Mouse (Mus musculus) liver, embryonic 14.5 days (tissue): ENCODE results near the gene Taf7l. TPM values are rescaled to one million over a fixed set of nuclear protein-coding genes. Genes with fewer than 3 reads are reported as not detected.

Source experiments
- ATAC-seq: fragments of 200-750 bp; cut with Nextera tagmentation; 2 replicates; pipeline ENCODE4 v1.8.0; 2017; ENCODE audit warnings: moderate number of reproducible peaks, mild to moderate bottlenecking, moderate library complexity; ENCODE audit not compliant: insufficient read depth
- DNase-seq, 3 experiments: peaks; one replicate each; pipeline ENCODE4 v3.0.0-alpha.2; 2012 to 2013; ENCODE audit warnings: low read depth in 3 of 3, low spot score in 3 of 3
- H3K27ac ChIP-seq: fragments of 300-500 bp; sonication (generic); 2 replicates; pipeline ENCODE4 v1.5.1; 2014; ENCODE audit warnings: moderate library complexity, mild to moderate bottlenecking, control low read depth, inconsistent platforms
- H3K27me3 ChIP-seq: fragments of 300-500 bp; sonication (generic); 2 replicates; pipeline ENCODE4 v1.6.1; 2014; ENCODE audit warnings: mild to moderate bottlenecking, low read length, moderate library complexity; ENCODE audit not compliant: control insufficient read depth, insufficient read depth
- H3K36me3 ChIP-seq: fragments of 300-500 bp; sonication (generic); replicated peaks from 2 replicates; pipeline ENCODE4 v1.6.1; 2014; ENCODE audit warnings: low read depth; ENCODE audit not compliant: control insufficient read depth, insufficient read depth
- H3K4me1 ChIP-seq, 2 experiments: fragments of 200-500 bp in 1 of 2; fragments of 300-500 bp in 1 of 2; sonication (generic) in 1 of 2; replicated peaks; 2 replicates each; pipeline ENCODE4 v1.6.1; 2012 to 2014; ENCODE audit warnings: antibody characterized with exemption in 1 of 2, inconsistent platforms in 1 of 2, low read length in 1 of 2; ENCODE audit not compliant: control insufficient read depth in 2 of 2, insufficient read depth in 2 of 2
- H3K4me2 ChIP-seq: fragments of 300-500 bp; sonication (generic); 2 replicates; pipeline ENCODE4 v1.6.1; 2014; ENCODE audit warnings: low read depth, mild to moderate bottlenecking, control low read depth, moderate library complexity
- H3K4me3 ChIP-seq, 2 experiments: fragments of 200-500 bp in 1 of 2; fragments of 300-500 bp in 1 of 2; sonication (generic) in 1 of 2; 2 replicates each; pipeline ENCODE4 v1.5.1; 2012 to 2014; ENCODE audit warnings: low read depth in 2 of 2, low read length in 2 of 2, mild to moderate bottlenecking in 2 of 2, control low read depth in 1 of 2, inconsistent platforms in 1 of 2, moderate library complexity in 1 of 2; ENCODE audit not compliant: insufficient read depth in 1 of 2
- H3K9ac ChIP-seq: fragments of 300-500 bp; sonication (generic); replicated peaks from 2 replicates; pipeline ENCODE4 v1.6.1; 2014; ENCODE audit warnings: mild to moderate bottlenecking, control low read depth, moderate library complexity
- H3K9me3 ChIP-seq: fragments of 300-500 bp; sonication (generic); 2 replicates; pipeline ENCODE4 v1.6.1; 2016; ENCODE audit warnings: low read length, mixed read lengths; ENCODE audit not compliant: control insufficient read depth
- CTCF ChIP-seq: IDR thresholded peaks from 2 replicates; pipeline ENCODE4 v1.5.1; 2016; ENCODE audit warnings: antibody characterized with exemption, low read depth, control low read depth
- EP300 ChIP-seq: IDR thresholded peaks from 2 replicates; pipeline ENCODE4 v1.6.1; 2016; ENCODE audit warnings: antibody characterized with exemption, low read depth
- WGBS: fragments of 180-500 bp; shearing (Covaris S2); extraction: QIAGEN DNeasy Blood & Tissue Kit; methylation state at CpG from one replicate; pipeline ENCODE4 v1.1.7; 2014; ENCODE audit not compliant: insufficient replicate concordance; 5-methylcytosine and 5-hydroxymethylcytosine counted together
- polyA plus RNA-seq, 2 experiments: library from polyadenylated mRNA; depleted of rRNA in 1 of 2; stranded (reverse) in 1 of 2; unstranded in 1 of 2; fragments of >200 nt; fragmentation: Nextera tagmentation in 1 of 2; extraction: Ambion mirVana in 1 of 2; gene quantifications; 2 replicates each; pipeline versions ENCODE4 v1.2.1 to v1.2.3; 2012 to 2014

Taf7l gene
- polyA plus RNA-seq, 2 experiments = not detected

DNA sequence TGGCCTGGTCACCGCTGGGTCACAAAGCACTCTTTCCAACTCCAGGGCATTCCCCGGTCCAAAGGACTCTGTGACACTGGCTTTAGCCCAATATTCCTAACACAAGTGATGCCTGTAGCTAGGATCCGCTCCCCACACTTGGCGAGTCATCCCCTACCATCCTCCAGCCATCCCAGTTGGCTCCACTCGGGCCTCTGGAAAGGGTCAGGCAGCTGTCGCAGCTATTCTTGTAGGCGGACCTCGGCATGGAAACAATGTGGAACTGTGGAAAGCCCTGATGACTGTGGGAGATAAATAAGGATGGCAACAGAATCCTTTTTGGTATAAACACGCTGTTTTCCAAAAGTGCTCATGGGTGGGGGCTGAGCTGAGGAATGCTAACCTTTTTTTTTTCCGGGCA lies 50.5 kb downstream of the Taf7l start:
- WGBS = 78% methylated on average over 10 of the region's 10 CpGs
- Histone ChIP-seq H3K4me3 (no peak overlapping the region), H3K9me3 (no peaks in the 10 kb centered on the region), H3K9ac (no peak overlapping the region), H3K27ac (no peak overlapping the region), H3K27me3 (no peaks in the 10 kb centered on the region), H3K4me1 (no peaks in the 10 kb centered on the region), H3K36me3 (no peaks in the 10 kb centered on the region), H3K4me2 (no peak overlapping the region)
- ATAC-seq (no peak), DNase-seq (no peak)
- no peak for TF ChIP-seq EP300
- no peak for TF ChIP-seq CTCF

DNA sequence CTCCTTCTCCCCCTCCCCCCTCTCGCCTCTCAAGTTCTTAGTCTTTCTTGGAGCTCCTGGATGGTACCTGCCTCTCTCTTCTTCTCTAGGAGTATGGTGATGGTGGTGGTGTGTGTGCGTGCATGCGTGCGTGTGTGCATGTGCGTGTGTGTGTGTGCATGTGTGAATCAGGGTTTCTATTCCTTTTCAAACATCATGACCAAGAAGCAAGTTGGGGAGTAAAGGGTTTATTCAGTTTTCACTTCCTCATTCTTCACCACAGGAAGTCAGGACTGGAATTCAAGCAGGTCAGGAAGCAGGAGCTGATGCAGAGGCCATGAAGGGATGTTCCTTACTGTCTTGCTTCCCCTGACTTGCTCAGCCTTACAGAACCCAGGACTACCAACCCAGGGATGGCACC lies 52.0 kb downstream of the Taf7l start:
- no peak overlapping the region for H3K4me2 ChIP-seq

DNA sequence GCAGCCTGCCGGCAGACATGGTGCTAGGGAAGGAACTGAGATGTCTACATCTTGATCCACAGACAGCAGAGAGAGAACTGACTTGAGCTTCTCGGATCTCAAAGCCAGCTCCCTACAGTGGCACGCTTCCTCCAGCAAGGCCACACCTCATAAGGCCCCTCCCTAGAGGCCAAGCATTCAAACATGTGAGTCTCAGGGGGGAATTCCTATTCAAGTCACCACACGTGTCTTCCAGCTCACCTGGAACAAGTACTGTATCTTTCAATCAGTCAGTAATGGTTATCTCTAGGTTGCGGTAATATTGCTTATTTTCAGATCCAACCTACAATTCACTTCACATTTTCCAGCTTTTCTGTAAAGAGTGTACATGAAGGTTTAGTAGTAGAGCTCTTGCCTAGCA lies 56.2 kb downstream of the Taf7l start:
- Histone ChIP-seq H3K27ac (no peak overlapping the region), H3K9me3 (no peaks in the 10 kb centered on the region), H3K4me1 (no peaks in the 10 kb centered on the region), H3K27me3 (no peaks in the 10 kb centered on the region), H3K36me3 (no peaks in the 10 kb centered on the region), H3K9ac (no peak overlapping the region), H3K4me3 (no peak overlapping the region), H3K4me2 (no peak overlapping the region)
- TF ChIP-seq EP300 (no peak), CTCF (no peak)
- WGBS = 55% methylated on average over 5 of the region's 5 CpGs
- DNase-seq (no peak), ATAC-seq (no peak)

More for the DNA sequence above, 52.0 kb downstream of the Taf7l start:
- no peak overlapping the region for H3K9ac ChIP-seq
- no peaks in the 10 kb centered on the region for H3K36me3 ChIP-seq
- no peaks in the 10 kb centered on the region for H3K27me3 ChIP-seq
- DNase-seq = no peak
- no peak for TF ChIP-seq EP300
- no peak for TF ChIP-seq CTCF
- H3K4me1 ChIP-seq = no peaks in the 10 kb centered on the region
- WGBS = 60% methylated on average over 5 of the region's 5 CpGs
- no peak overlapping the region for H3K27ac ChIP-seq
- H3K4me3 ChIP-seq = no peak overlapping the region
- H3K9me3 ChIP-seq = no peaks in the 10 kb centered on the region
- no peak for ATAC-seq

DNA sequence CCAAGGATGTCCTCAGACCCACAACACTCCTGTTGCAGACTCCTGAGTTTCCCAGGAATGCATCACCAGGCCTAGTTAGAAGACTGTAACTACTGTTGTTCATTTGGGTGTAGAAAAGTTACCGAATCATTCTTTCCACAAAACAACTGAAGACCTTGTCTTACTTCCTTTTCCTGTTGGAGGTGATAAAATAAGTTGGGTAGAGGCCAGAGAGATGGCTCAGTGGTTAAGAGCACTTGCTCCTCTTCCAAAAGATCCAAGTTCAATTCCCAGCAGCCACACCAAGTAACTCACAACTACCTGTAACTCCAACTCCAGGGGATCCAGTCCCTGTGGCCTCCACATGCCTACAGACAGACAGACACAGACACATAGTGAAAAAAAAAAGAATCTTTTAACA lies 64.2 kb downstream of the Taf7l start:
- H3K36me3 ChIP-seq = no peaks in the 10 kb centered on the region
- DNase-seq = no peak
- no peak overlapping the region for H3K27ac ChIP-seq
- no peaks in the 10 kb centered on the region for H3K4me1 ChIP-seq
- H3K27me3 ChIP-seq = no peaks in the 10 kb centered on the region
- H3K9ac ChIP-seq = no peak overlapping the region
- H3K4me3 ChIP-seq = no peak overlapping the region
- no peak for TF ChIP-seq EP300
- no peak for TF ChIP-seq CTCF
- H3K4me2 ChIP-seq = no peak overlapping the region
- H3K9me3 ChIP-seq = no peaks in the 10 kb centered on the region
- 35% methylated on average over 1 of the region's 1 CpGs for WGBS
- no peak for ATAC-seq

Other genes with a start within 250 kb of the Taf7l start
- 4.1 and 4.9 TPM in 2 replicates for gene Trmt2b, start 199.5 kb downstream of the Taf7l start, polyA plus RNA-seq (2012; rRNA removed)
- gene Trmt2b, start 199.5 kb downstream of the Taf7l start, polyA plus RNA-seq (2014; fragmentation: Nextera tagmentation; extraction: Ambion mirVana) = 9.5 and 10.0 TPM in 2 replicates
- gene Tmem35a, start 181.3 kb downstream of the Taf7l start, polyA plus RNA-seq (2012; rRNA removed) = 0.28 and 0.34 TPM in 2 replicates
- 0.18 and 0.45 TPM in 2 replicates for gene Tmem35a, start 181.3 kb downstream of the Taf7l start, polyA plus RNA-seq (2014; fragmentation: Nextera tagmentation; extraction: Ambion mirVana)
- gene Cenpi, start 168.4 kb downstream of the Taf7l start, polyA plus RNA-seq (2012; rRNA removed) = 7.9 and 11.1 TPM in 2 replicates
- gene Cenpi, start 168.4 kb downstream of the Taf7l start, polyA plus RNA-seq (2014; fragmentation: Nextera tagmentation; extraction: Ambion mirVana) = 30.5 and 33.8 TPM in 2 replicates
- gene Drp2, start 71.9 kb downstream of the Taf7l start, polyA plus RNA-seq (2012; rRNA removed) = 0.42 and 0.54 TPM in 2 replicates
- 0.05 and 0.08 TPM in 2 replicates for gene Drp2, start 71.9 kb downstream of the Taf7l start, polyA plus RNA-seq (2014; fragmentation: Nextera tagmentation; extraction: Ambion mirVana)
- 10.1 and 18.7 TPM in 2 replicates for gene Timm8a1, start 65.4 kb upstream of the Taf7l start, polyA plus RNA-seq (2012; rRNA removed)
- 92.5 and 92.8 TPM in 2 replicates for gene Timm8a1, start 65.4 kb upstream of the Taf7l start, polyA plus RNA-seq (2014; fragmentation: Nextera tagmentation; extraction: Ambion mirVana)
- gene Btk, start 107.1 kb upstream of the Taf7l start, polyA plus RNA-seq (2012; rRNA removed) = 9.1 and 16.3 TPM in 2 replicates
- 10.9 and 13.4 TPM in 2 replicates for gene Btk, start 107.1 kb upstream of the Taf7l start, polyA plus RNA-seq (2014; fragmentation: Nextera tagmentation; extraction: Ambion mirVana)
- gene Rpl36a, start 109.2 kb upstream of the Taf7l start, polyA plus RNA-seq (2012; rRNA removed) = 600 and 1,190 TPM in 2 replicates
- 428 and 436 TPM in 2 replicates for gene Rpl36a, start 109.2 kb upstream of the Taf7l start, polyA plus RNA-seq (2014; fragmentation: Nextera tagmentation; extraction: Ambion mirVana)
- gene Gla, start 124.6 kb upstream of the Taf7l start, polyA plus RNA-seq (2012; rRNA removed) = 1.5 and 1.7 TPM in 2 replicates
- 3.9 TPM in 2 replicates for gene Gla, start 124.6 kb upstream of the Taf7l start, polyA plus RNA-seq (2014; fragmentation: Nextera tagmentation; extraction: Ambion mirVana)
- 28.6 and 47.4 TPM in 2 replicates for gene Hnrnph2, start 124.7 kb upstream of the Taf7l start, polyA plus RNA-seq (2012; rRNA removed)
- 53.7 and 60.1 TPM in 2 replicates for gene Hnrnph2, start 124.7 kb upstream of the Taf7l start, polyA plus RNA-seq (2014; fragmentation: Nextera tagmentation; extraction: Ambion mirVana)
- 0.80 and 1.3 TPM in 2 replicates for gene Armcx4, start 210.0 kb upstream of the Taf7l start, polyA plus RNA-seq (2012; rRNA removed)
- 0.23 and 0.36 TPM in 2 replicates for gene Armcx4, start 210.0 kb upstream of the Taf7l start, polyA plus RNA-seq (2014; fragmentation: Nextera tagmentation; extraction: Ambion mirVana)
- gene Armcx1, start 241.5 kb upstream of the Taf7l start, polyA plus RNA-seq (2012; rRNA removed) = 2.0 and 4.3 TPM in 2 replicates
- 4.4 and 4.7 TPM in 2 replicates for gene Armcx1, start 241.5 kb upstream of the Taf7l start, polyA plus RNA-seq (2014; fragmentation: Nextera tagmentation; extraction: Ambion mirVana)